Comparison of ENCODE assay signal across 10 mouse cellular contexts in the genomic region with DNA sequence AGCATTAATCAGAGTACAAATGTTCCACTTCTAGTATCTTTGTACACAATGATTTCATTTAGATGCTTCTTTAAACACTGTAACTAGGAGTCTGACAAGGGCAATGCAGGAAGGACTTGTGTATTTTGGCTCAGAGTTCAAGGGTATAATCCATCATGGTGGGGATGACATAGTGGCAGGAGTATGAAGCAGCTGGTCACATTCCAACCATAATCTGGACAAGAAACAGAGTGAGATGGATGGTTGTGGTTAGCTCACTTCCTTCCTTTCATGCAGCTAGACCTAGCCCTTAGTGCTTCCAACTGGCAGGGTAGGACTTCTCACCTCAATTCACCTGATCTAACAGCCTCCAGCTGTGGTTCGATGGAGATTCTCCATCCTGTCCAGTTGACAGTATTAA.
DNase-seq lines count a peak whose midpoint lies in the region; ATAC-seq lines count a peak whose summit lies in the region.
"Had no signal": no experiment of that assay in that cellular context is flagged by ENCODE, and none has a peak within 500 bp of the region (broad histone marks: within the 10 kb centered on the region; RNA-seq: fewer than 3 reads in every experiment).

No protein-coding gene starts in this region.

- H3K4me1 ChIP-seq in heart, embryonic 16.5 days (ENCODE audit: control insufficient read depth, insufficient read depth, low read length) = no peaks in the 10 kb centered on the region
- H3K4me1 ChIP-seq in neural tube, embryonic 12.5 days = no peaks in the 10 kb centered on the region
- no peaks in the 10 kb centered on the region for H3K4me1 ChIP-seq in neural tube, embryonic 15.5 days
- H3K4me1 ChIP-seq in kidney, embryonic 15.5 days = no peaks in the 10 kb centered on the region

- H3K9me3 ChIP-seq in heart, embryonic 16.5 days (replicated peaks; ENCODE audit: control insufficient read depth, low read length) = no peaks in the 10 kb centered on the region; the same call in 1 of the 2 replicates
- H3K9me3 ChIP-seq in neural tube, embryonic 12.5 days = no peaks in the 10 kb centered on the region
- H3K9me3 ChIP-seq in neural tube, embryonic 15.5 days (replicated peaks) = no peaks in the 10 kb centered on the region
- no peaks in the 10 kb centered on the region for H3K9me3 ChIP-seq in kidney, embryonic 15.5 days (replicated peaks)

- DNase-seq in heart, adult 8-10 months (ENCODE audit: low spot score) = no peak
- no peak for DNase-seq in right cerebral cortex, adult 2 months (ENCODE audit: low spot score in 2 of 2)
- DNase-seq: right cerebral cortex, adult 18-20 months had no signal

- no peak overlapping the region for H3K4me3 ChIP-seq in heart, embryonic 16.5 days (ENCODE audit: low read length)
- no peak overlapping the region for H3K4me3 ChIP-seq in neural tube, embryonic 12.5 days
- no peak overlapping the region for H3K4me3 ChIP-seq in neural tube, embryonic 15.5 days (replicated peaks)
- no peak overlapping the region for H3K4me3 ChIP-seq in kidney, embryonic 15.5 days (replicated peaks)

- no peak overlapping the region for H3K27ac ChIP-seq in heart, embryonic 16.5 days (ENCODE audit: low read length)
- no peak overlapping the region for H3K27ac ChIP-seq in neural tube, embryonic 12.5 days
- H3K27ac ChIP-seq in neural tube, embryonic 15.5 days (replicated peaks) = no peak overlapping the region
- H3K27ac ChIP-seq in kidney, embryonic 15.5 days = no peak overlapping the region
- H3K27ac ChIP-seq: macrophage had no signal

- H3K9ac ChIP-seq in heart, embryonic 16.5 days (ENCODE audit: low read length) = no peak overlapping the region
- no peak overlapping the region for H3K9ac ChIP-seq in neural tube, embryonic 12.5 days
- H3K9ac ChIP-seq in neural tube, embryonic 15.5 days (replicated peaks) = no peak overlapping the region
- H3K9ac ChIP-seq in kidney, embryonic 15.5 days = no peak overlapping the region

- 38% methylated on average over 1 of the region's 1 CpGs for WGBS in heart, embryonic 16.5 days
- WGBS in neural tube, embryonic 12.5 days = 64% methylated on average over 1 of the region's 1 CpGs
- WGBS in neural tube, embryonic 15.5 days = 72% methylated on average over 1 of the region's 1 CpGs
- 42% methylated on average over 1 of the region's 1 CpGs for WGBS in kidney, embryonic 15.5 days

- no peaks in the 10 kb centered on the region for H3K27me3 ChIP-seq in heart, embryonic 16.5 days (ENCODE audit: control insufficient read depth, insufficient read depth, low read length)
- no peaks in the 10 kb centered on the region for H3K27me3 ChIP-seq in neural tube, embryonic 12.5 days (replicated peaks)
- no peaks in the 10 kb centered on the region for H3K27me3 ChIP-seq in neural tube, embryonic 15.5 days (replicated peaks)
- H3K27me3 ChIP-seq in kidney, embryonic 15.5 days = no peaks in the 10 kb centered on the region

- H3K36me3 ChIP-seq in heart, embryonic 16.5 days (ENCODE audit: control insufficient read depth, insufficient read depth) = no peaks in the 10 kb centered on the region
- H3K36me3 ChIP-seq in neural tube, embryonic 12.5 days = no peaks in the 10 kb centered on the region
- H3K36me3 ChIP-seq in neural tube, embryonic 15.5 days = no peaks in the 10 kb centered on the region
- H3K36me3 ChIP-seq in kidney, embryonic 15.5 days = no peaks in the 10 kb centered on the region

- ATAC-seq in heart, embryonic 16.5 days (replicated peaks; ENCODE audit: extremely low read depth, insufficient read depth, low FRiP score) = peak; percentile 32
- ATAC-seq in neural tube, embryonic 12.5 days (ENCODE audit: low FRiP score, low read depth) = 0 out of 2 replicates have a peak, but pooled peaks have one; percentile 21
- no peak for ATAC-seq in neural tube, embryonic 15.5 days (ENCODE audit: low FRiP score)
- peak; percentile 93 for ATAC-seq in kidney, embryonic 15.5 days (replicated peaks; ENCODE audit: low FRiP score)
- ATAC-seq in erythroid progenitor cell, adult 5-6 weeks (replicated peaks; ENCODE audit: low FRiP score, poor library complexity, severe bottlenecking) = no peak
- ATAC-seq: forebrain, embryonic 16.5 days had no signal

- H3K4me2 ChIP-seq in heart, embryonic 16.5 days (ENCODE audit: low read depth, low read length) = no peak overlapping the region
- H3K4me2 ChIP-seq in neural tube, embryonic 12.5 days (replicated peaks) = no peak overlapping the region
- no peak overlapping the region for H3K4me2 ChIP-seq in neural tube, embryonic 15.5 days
- H3K4me2 ChIP-seq in kidney, embryonic 15.5 days = no peak overlapping the region

Comparison
In these comparisons a context has a peak if more than half of its experiments do, and no peak if none do; other contexts are left out.
1. ATAC-seq: peak in heart, embryonic 16.5 days (single experiment), neural tube, embryonic 12.5 days (single experiment) and kidney, embryonic 15.5 days (single experiment); none in neural tube, embryonic 15.5 days (single experiment) and erythroid progenitor cell, adult 5-6 weeks (single experiment).